Mouse (Mus musculus) ES-Bruce4 (cell line): ENCODE measurements around the gene Pde1c.

Experiments
- CTCF ChIP-seq: IDR thresholded peaks from one replicate; pipeline ENCODE4 v1.8.1; 2011; ENCODE audit warnings: low read depth, low read length
- POLR2A ChIP-seq: IDR thresholded peaks from one replicate; pipeline ENCODE4 v1.8.1; 2011; ENCODE audit warnings: low read length; ENCODE audit not compliant: insufficient read depth

GRCm38 (mm10) chr6:56560891-56561290 lies 8.0 kb downstream of the Pde1c start:
- TF ChIP-seq POLR2A (no peak), CTCF (no peak)
